Mouse (Mus musculus): Measurements from ENCODE around the gene Olfr1392. TPM values are rescaled to one million over a fixed set of nuclear protein-coding genes. Genes with fewer than 3 reads are reported as not detected.
"Not testable (repeated sequence)": the region's sequence is repeated elsewhere in the genome, so short reads cannot be mapped to it uniquely, and the experiment has no call there.

Gene Olfr1392
- 0.20 TPM in 1 of 2 replicates, not detected in the other for polyA plus RNA-seq (2016; fragmentation: Nextera tagmentation; extraction: Ambion mirVana)

DNA sequence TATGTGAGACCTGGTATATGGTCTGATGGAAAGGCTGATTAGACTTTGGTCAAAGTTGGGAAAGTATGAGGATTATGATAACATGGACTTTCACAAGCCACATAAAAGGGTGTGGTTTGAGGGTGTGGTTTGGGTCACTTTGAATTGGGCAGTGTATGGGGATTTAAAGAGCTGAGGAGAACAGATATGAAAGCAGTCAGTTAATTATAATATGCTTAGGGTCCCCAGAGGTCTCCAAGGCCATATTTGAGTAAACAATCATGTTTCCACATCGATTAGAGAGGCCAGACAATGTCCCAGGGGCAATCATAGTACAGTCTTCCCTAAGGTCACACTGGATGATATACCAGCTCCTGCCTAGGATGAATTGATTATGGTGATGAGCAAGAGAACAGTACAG lies at the start of gene Olfr1392:
Olfr1392 (plus strand) TSS at position 301 of the 400 bp plus-strand sequence.
- not testable (repeated sequence) for H3K36me3 ChIP-seq; H3K27ac ChIP-seq; ATAC-seq (ENCODE audit: low FRiP score, low read depth); H3K27me3 ChIP-seq (replicated peaks); H3K4me2 ChIP-seq (replicated peaks); H3K9me3 ChIP-seq; H3K4me3 ChIP-seq; H3K4me1 ChIP-seq; H3K9ac ChIP-seq
- WGBS, result 66% methylated on average over 1 of the region's 1 CpGs

DNA sequence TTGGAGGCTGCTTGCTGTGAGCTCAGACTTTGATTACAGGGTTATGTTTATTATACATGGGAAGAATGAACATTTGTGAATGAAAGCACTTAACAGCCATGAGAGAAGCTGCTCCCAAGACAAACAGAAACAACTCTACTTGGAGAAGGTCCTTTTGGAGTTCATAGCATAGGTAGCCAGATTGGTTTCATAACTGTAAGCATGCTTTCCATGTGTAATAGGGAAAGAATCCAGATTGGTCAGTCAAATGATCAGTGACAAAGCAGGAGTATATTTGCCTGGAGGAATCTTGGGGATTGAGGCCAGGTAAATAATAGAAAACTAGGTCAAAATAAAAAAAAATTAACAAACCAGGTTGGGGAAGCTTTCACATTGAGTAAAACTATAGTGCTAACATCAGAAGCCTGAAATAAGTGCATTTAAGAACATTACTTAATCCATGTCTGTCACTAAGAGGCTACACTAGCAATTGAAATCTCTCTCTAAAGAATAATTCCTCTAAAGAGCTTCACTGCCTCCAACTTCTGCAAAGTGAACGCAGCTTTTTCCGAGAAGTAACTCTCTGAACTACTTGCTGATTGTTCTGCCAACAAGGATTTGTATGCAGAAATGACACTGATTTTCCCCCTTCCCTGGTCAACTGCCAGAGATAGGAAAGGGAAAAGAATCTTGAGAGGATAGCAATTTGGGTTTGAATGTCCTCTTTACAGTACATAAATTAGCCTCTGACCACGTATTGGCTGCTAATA lies 49.4 kb upstream of the Olfr1392 start:
- Histone ChIP-seq H3K4me1 (no peaks in the 10 kb centered on the region), H3K27me3 (replicated peaks) (no peaks in the 10 kb centered on the region), H3K4me2 (replicated peaks) (no peak overlapping the region), H3K9me3 (no peaks in the 10 kb centered on the region), H3K27ac (no peak overlapping the region), H3K4me3 (no peak overlapping the region), H3K9ac (no peak overlapping the region), H3K36me3 (no peaks in the 10 kb centered on the region)
- WGBS, result 78% methylated on average over 3 of the region's 3 CpGs
- ATAC-seq (ENCODE audit: low FRiP score, low read depth), result no peak

DNA sequence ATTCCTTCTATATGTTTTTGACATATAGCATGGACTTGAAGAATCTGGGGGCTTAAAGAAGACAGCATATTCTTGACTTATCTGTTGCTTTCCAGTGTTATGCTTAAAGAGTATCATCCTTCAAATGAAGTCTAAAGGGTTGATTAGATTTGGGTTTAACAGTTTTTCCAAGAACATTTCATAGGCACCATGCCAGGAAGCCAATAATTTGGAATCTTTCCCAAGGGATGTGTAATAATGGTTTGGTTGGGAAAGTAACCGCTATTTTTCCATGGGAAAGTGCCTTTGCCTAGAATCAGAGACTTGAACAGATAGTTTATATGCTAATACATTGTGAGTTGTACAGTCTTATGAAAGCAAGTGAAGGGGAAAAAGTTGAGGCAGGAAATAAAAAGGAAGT lies 48.2 kb upstream of the Olfr1392 start:
- H3K36me3 ChIP-seq, result no peaks in the 10 kb centered on the region
- no peak overlapping the region for H3K4me3 ChIP-seq
- H3K9me3 ChIP-seq, result no peaks in the 10 kb centered on the region
- no peaks in the 10 kb centered on the region for H3K4me1 ChIP-seq
- H3K27me3 ChIP-seq (replicated peaks), result no peaks in the 10 kb centered on the region
- ATAC-seq (ENCODE audit: low FRiP score, low read depth), result no peak
- no peak overlapping the region for H3K27ac ChIP-seq
- H3K9ac ChIP-seq, result no peak overlapping the region
- WGBS, result 70% methylated on average over 1 of the region's 1 CpGs
- no peak overlapping the region for H3K4me2 ChIP-seq (replicated peaks)

DNA sequence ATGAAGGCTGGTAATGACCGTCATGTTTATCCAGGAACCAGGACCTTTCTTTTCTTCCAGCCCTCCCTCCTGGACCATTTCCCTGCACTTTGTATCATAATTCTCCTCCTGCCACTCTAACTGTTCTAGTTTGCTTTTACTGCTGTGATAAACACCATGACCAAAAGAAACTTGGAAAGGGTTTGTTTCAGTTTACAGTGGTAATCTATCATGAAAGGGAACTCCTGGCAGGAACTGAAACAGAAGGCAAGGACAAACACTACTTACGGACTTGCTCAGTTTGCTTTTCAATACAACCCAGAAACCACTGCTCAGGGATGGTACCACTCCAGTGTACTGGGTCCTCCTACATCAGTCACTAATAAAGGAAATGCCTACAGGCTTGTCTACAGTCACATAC lies 47.5 kb upstream of the Olfr1392 start:
- Histone ChIP-seq H3K9me3 (no peaks in the 10 kb centered on the region), H3K4me2 (replicated peaks) (no peak overlapping the region), H3K4me1 (no peaks in the 10 kb centered on the region), H3K36me3 (no peaks in the 10 kb centered on the region), H3K4me3 (no peak overlapping the region), H3K27me3 (replicated peaks) (no peaks in the 10 kb centered on the region), H3K9ac (no peak overlapping the region), H3K27ac (no peak overlapping the region)
- 89% methylated on average over 2 of the region's 2 CpGs for WGBS
- ATAC-seq (ENCODE audit: low FRiP score, low read depth), result no peak

DNA sequence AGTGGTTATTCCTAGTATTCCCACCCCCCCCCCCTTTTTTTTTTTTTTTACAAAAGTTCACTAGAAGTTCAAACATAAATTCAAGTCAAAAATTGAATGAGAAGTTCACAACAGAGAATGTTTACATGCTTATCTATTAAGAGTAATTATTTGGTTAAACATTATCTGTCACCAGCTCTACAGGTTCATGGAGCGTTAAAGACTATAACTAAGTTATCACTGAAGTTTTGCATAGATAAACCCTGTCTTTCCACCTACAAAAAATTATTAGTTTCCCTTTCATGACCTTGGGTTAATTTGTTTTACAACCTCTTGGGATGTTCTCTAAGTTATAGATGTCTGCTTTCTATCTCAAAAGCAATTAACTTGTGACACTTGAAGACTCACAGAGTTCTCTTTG lies 44.8 kb upstream of the Olfr1392 start:
- no peaks in the 10 kb centered on the region for H3K9me3 ChIP-seq
- no peaks in the 10 kb centered on the region for H3K27me3 ChIP-seq (replicated peaks)
- WGBS, result 91% methylated on average over 1 of the region's 1 CpGs
- H3K4me3 ChIP-seq, result no peak overlapping the region
- H3K4me1 ChIP-seq, result peaks cover 8% of the 10 kb centered on the region
- no peak overlapping the region for H3K27ac ChIP-seq
- no peak overlapping the region for H3K4me2 ChIP-seq (replicated peaks)
- ATAC-seq (ENCODE audit: low FRiP score, low read depth), result no peak
- H3K36me3 ChIP-seq, result no peaks in the 10 kb centered on the region
- no peak overlapping the region for H3K9ac ChIP-seq

DNA sequence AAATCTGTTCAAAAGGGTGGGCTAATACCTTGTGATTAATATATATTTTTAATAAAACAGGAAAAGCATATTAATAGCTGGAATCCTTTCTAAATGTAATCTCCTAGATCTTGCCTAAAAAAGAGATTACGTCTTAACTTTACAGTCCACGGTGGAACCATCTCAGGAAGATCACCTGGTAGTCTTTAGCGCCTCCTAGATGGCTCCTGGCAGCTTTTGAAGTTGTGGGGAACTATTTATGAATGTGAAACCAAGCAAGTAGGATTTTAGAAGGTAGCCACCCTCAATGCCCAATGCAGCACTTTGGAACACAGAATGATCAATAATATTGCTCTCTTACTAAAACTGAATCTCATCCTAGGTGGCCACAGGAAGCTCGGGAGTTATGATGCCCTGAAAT lies 44.2 kb upstream of the Olfr1392 start:
- no peak overlapping the region for H3K4me3 ChIP-seq
- H3K4me2 ChIP-seq (replicated peaks), result no peak overlapping the region
- H3K27me3 ChIP-seq (replicated peaks), result no peaks in the 10 kb centered on the region
- H3K27ac ChIP-seq, result no peak overlapping the region
- no peak for ATAC-seq (ENCODE audit: low FRiP score, low read depth)
- 81% methylated on average over 4 of the region's 4 CpGs for WGBS
- H3K9me3 ChIP-seq, result no peaks in the 10 kb centered on the region
- H3K4me1 ChIP-seq, result peaks cover 14% of the 10 kb centered on the region
- H3K9ac ChIP-seq, result no peak overlapping the region
- no peaks in the 10 kb centered on the region for H3K36me3 ChIP-seq

DNA sequence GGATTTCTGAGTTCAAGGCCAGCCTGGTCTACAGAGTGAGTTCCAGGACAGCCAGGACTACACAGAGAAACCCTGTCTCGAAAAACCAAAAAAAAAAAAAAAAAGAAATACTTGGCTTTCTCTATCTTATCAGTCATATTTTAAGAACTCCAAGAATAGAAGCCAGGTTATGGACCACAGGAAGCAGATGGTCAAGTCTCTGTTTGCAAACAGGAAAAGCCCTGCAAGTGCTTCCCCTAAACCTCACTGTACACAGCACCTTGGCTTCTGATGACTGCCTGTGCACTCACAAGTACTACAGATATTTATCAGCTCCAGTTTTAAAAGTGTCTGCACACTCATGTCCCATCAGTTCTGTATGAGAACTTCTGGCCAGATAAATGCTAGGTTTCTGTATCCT lies 43.6 kb upstream of the Olfr1392 start:
- Histone ChIP-seq H3K36me3 (no peaks in the 10 kb centered on the region), H3K4me1 (peaks cover 15% of the 10 kb centered on the region), H3K4me3 (no peak overlapping the region), H3K9me3 (no peaks in the 10 kb centered on the region), H3K27ac (no peak overlapping the region), H3K4me2 (replicated peaks) (no peak overlapping the region), H3K27me3 (replicated peaks) (no peaks in the 10 kb centered on the region), H3K9ac (no peak overlapping the region)
- 92% methylated on average over 1 of the region's 1 CpGs for WGBS
- no peak for ATAC-seq (ENCODE audit: low FRiP score, low read depth)

DNA sequence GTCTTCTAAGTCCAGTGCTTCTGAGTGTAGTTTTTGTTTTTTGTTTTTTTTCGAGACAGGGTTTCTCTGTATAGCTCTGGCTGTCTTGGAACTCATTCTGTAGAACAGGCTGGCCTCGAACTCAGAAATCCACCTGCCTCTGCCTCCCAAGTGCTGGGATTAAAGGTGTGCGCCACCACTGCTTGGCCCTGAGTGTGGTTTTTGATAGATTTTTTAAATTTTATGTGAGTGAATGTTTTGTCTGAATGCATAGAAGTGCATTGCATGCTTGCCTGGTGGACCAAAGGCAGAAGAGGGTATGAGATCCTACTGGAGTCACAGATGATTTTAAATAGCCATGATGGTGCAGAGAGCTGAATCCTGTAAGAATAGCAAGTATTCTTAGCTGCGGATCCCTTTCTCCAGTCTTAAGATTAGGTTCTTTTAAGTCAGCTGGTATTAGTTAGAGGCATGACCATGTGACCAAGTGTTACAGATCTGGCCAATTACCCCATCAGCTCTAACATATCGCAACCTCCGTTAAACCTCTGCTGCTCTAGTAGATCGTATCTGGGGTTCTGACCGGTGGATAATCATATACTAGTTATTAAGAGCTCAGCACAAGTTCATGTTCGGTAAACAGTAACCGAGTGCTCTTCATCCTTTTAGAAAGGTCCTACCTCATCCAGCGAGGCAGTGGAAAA lies 42.0 kb upstream of the Olfr1392 start:
- no peaks in the 10 kb centered on the region for H3K27me3 ChIP-seq (replicated peaks)
- WGBS, result 22% methylated on average over 11 of the region's 11 CpGs
- H3K9ac ChIP-seq, result peak overlapping the region; percentile 59
- H3K4me1 ChIP-seq, result peaks cover 15% of the 10 kb centered on the region
- no peaks in the 10 kb centered on the region for H3K9me3 ChIP-seq
- H3K4me2 ChIP-seq (replicated peaks), result peak overlapping the region; percentile 68
- ATAC-seq (ENCODE audit: low FRiP score, low read depth), result peak; percentile 14; the same call in 1 of the 2 replicates
- no peaks in the 10 kb centered on the region for H3K36me3 ChIP-seq
- peak overlapping the region; percentile 57 for H3K4me3 ChIP-seq
- peak overlapping the region; percentile 82; the same call in 1 of the 2 replicates for H3K27ac ChIP-seq

DNA sequence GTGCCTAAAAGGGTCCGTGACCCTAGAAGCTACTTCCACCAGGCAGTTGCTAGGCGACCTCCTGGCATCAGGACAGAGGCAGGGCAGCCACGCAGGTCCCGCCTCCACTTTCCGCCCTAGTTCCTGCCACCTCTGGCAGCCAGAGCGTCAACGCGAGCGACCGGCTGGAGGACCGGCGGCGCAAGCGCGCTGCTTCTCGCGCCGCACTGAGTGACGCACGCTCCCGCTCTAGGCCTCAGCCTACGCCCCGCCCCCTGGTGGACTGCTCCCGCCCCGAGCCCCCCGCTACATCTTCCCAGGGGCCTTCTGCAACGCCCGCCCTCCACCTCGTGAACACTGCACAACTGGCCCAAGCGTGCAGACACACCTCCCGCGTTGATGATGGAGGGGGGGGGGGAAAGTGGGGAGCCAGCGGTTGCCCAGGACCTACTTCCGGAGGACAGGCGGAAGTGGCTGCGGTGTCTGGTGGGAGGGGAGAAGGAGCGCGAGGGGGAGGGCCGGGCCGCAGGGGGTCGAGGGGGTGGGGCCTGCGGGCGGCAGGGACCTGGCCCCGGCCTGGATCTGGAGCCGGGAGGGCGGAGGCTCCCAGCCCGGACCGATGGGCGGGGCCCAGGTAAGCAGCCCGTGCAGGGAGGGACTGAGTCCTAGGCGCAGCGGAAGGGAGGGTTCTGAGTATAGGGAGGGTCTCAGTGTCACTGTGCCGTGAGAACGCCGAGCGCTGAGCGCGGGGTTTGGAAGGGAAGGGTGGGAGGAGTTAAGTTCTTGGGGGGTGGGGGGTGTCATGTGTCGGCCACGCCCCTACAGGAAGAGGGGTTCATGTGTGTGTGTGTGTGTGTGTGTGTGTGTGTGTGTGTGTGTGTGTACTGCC lies 41.1 kb upstream of the Olfr1392 start, which contains the start of gene Mgat1:
Mgat1 (plus strand) TSS at position 465 of the 868 bp plus-strand sequence.
- H3K4me2 ChIP-seq (replicated peaks), result peak within 1 kb of the TSS; percentile 68
- H3K9me3 ChIP-seq, result no peaks in the 10 kb centered on the region
- WGBS, result under 1% methylated on average over 60 of the region's 60 CpGs
- H3K27ac ChIP-seq, result peak within 1 kb of the TSS; percentile 82; the same call in 1 of the 2 replicates
- peaks cover 15% of the 10 kb centered on the region for H3K4me1 ChIP-seq
- no peaks in the 10 kb centered on the region for H3K36me3 ChIP-seq
- peak within 1 kb of the TSS; percentile 59 for H3K9ac ChIP-seq
- peak within 1 kb of the TSS; percentile 57 for H3K4me3 ChIP-seq
- H3K27me3 ChIP-seq (replicated peaks), result no peaks in the 10 kb centered on the region
- ATAC-seq (ENCODE audit: low FRiP score, low read depth), result peak; percentile 97

DNA sequence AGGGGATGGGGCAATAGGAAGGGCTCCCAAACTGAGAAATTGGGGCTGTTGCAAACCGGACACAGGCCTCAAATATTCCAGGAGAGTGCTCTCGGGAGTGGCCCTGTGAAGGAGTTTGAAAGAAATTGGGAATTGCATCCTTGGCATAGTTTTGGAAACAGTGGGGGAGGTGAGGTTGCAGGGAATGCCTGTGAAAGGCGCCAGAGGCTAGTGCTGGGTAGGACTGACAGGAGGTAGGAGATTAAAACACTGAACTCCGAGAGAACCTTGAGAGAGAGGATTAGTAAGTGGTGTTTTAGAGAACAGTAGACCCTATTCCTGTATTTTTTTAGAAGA lies 40.5 kb upstream of the Olfr1392 start:
- Histone ChIP-seq H3K9ac (peak overlapping the region; percentile 59), H3K27ac (no peak overlapping the region), H3K4me3 (peak overlapping the region; percentile 57), H3K4me2 (replicated peaks) (peak overlapping the region; percentile 68), H3K36me3 (no peaks in the 10 kb centered on the region), H3K27me3 (replicated peaks) (no peaks in the 10 kb centered on the region), H3K9me3 (no peaks in the 10 kb centered on the region), H3K4me1 (peaks cover 15% of the 10 kb centered on the region)
- 2% methylated on average over 4 of the region's 4 CpGs for WGBS
- ATAC-seq (ENCODE audit: low FRiP score, low read depth), result no peak

DNA sequence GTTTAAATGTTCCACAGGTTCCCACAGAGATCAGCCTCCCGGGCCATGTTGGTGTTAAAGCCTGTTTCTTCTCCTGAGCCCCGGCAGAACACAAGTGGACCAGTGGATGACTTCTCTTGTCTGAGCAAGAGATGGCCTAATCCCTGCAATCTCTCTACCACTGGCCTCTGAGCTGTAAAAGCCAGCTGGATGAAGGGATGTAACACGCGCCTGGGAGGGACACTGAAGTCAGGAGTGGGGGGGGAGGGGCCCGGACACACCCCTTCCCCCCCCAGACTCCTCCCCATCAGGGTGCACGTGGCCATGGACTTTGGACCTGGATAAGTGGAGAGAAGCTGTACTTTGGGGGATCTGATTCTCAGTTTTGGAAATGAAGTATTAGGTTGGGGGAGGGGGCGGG lies 39.9 kb upstream of the Olfr1392 start:
- H3K4me3 ChIP-seq, result no peak overlapping the region
- no peaks in the 10 kb centered on the region for H3K36me3 ChIP-seq
- ATAC-seq (ENCODE audit: low FRiP score, low read depth), result no peak
- peaks cover 17% of the 10 kb centered on the region for H3K4me1 ChIP-seq
- 26% methylated on average over 7 of the region's 7 CpGs for WGBS
- H3K9me3 ChIP-seq, result no peaks in the 10 kb centered on the region
- no peak overlapping the region for H3K9ac ChIP-seq
- no peaks in the 10 kb centered on the region for H3K27me3 ChIP-seq (replicated peaks)
- peak overlapping the region; percentile 68 for H3K4me2 ChIP-seq (replicated peaks)
- no peak overlapping the region for H3K27ac ChIP-seq

Measured in neural tube, embryonic 12.5 days (tissue).